Mouse (Mus musculus): ENCODE results near the gene Kras.

Kras gene

DNA sequence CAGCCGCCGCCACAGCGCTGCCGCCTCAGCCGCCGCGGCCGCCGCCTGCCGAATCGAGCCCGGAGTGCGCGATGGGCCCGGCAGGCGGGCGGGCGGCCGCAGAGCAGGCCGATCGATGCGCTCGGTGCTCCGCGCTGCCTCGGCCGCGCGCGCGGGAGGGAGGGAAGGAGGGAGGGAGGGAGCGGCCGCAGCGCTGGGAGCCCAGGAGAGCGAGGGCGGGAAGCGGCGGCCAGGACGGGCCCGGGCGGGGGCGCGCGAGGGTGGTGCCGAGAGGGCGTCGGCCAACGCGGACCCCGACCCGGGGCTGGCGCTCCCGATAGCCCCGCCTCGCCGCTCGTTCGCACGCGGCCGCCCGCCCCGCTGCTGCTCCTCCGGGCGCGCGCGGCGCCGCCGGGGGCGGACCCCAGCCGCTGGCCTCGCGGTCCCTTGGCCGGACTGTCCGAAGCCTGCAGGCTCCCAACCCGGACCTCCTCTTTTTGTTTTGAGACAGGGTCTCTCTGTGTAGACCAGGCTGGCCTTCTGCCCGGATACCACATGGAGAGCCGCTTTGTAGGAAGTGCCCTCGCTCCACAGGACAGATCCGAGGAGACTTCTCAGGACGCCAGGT lies at the start of gene Kras:
Kras (minus strand) TSS at position 55 of the 607 bp plus-strand sequence.
- peak; percentile 93 for DNase-seq (ENCODE audit: low read depth)

DNA sequence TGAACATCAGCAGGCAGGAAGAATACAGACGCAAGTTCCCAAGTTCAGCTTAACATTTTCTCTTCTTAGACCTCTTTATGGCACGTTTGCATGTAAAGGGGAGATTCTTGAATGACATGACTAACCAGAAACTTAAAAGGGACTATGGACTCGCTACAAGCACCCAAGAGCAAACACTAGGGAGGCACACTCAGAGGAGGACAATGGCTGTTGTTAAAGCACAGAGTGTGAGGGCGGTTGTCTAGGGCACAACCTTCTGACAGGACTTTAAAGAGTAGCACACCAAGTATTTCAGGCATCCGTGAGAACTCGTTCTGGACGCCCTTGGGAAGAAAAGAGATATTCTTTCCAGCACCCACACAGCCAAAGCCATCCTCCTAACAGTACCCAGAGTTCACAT lies 47.6 kb upstream of the Kras start:
- DNase-seq (ENCODE audit: low read depth) = no peak

DNA sequence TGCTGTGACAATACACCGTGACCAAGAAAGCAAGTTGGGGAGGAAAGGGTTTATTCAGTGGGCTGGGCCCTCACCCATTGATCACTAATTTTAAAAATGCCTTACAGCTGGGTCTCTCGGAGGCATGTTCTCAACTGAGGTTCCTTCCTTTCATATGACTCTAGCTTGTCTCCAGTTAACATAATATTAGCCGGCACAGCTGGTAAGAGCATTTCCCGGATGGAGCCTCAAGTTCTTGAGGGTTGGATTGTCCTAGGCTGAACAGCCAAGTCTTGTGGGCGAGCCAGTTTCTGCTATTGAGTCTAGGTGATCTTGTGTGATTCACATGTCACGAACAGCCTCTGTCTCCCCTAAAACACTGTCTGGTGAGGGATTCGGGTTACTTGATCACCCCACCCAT lies 46.9 kb upstream of the Kras start:
- DNase-seq (ENCODE audit: low read depth) = no peak

DNA sequence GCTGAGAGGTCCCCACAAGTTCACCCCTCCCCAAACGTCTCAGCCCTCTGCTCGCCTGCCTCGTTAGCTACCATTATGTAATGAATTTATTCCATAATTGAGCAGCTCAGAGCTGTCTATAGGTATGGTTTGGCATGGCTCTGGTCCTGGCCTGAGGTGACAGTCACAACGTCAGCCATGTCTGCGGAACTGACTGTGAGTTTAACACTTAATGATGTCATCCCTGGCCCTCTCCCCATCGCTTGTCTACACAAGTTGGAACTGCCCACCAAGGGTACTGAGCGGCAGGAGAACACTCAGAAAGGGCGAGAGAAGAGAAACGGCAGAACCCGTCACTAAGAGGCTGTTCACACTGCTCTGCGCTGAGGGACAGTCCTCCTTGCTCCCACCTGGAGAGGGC lies 45.1 kb upstream of the Kras start:
- DNase-seq (ENCODE audit: low read depth) = no peak

DNA sequence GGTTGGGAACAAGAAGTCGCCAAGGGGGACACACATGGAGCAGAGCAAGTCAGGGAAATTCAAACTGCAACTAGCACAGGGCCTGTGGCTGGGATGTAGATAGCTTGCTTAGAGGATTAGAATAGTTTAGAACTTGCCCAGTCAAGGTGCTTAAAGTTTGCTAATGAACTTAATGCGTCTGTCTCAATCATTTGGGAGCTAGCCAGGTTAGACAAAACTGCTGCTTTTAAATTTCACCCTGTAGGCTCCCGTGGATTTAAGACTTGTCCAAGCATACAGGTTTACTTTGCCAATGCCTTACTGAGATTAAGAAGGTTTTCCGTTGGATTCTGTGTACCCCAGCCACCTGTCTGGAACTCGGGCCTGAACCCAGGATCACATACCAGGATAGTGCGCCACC lies 43.1 kb upstream of the Kras start:
- no peak for DNase-seq (ENCODE audit: low read depth)

DNA sequence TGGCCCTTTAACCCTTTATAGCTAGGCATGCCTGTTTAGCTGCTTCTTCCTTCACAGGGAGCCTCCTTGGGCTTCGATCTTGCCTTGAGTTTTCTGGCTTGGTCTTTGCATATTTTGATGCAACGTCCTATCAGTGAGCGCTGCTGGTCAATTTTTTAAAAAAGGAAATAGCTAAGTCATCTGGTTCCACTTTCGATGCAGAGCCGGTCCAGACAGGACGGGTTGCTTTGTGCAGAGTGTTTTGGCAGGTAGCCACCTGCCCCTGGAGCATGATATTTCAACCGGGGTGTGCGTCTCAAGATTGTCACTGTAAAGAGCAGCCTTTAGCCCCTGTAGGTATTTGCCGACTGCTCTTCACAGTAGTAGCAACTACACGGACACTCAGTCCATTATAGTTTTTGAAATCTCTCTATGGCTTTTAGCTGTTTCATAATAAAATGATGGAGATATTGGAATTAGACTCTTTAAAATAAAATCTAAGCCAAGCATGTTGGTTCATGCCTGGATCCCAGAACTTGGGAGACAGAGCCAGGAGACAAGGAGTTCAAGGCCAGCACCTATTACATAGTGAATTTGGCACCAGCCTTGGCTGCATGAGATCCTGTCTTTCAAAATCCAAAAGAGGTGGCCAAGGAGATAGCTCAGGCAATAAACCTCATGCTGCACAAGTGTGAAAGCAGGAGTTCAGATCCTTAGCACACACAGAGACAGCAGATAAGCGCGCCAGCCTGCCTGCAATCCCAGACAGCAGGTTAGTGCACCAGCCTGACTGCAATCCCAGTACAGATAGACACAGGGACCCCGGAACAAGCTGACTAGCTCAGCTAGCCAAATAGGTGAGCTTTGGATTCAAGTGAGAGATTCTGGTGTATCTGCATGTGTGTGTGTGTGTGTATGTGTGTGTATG lies 41.6 kb upstream of the Kras start:
- no peak for DNase-seq (ENCODE audit: low read depth)

DNA sequence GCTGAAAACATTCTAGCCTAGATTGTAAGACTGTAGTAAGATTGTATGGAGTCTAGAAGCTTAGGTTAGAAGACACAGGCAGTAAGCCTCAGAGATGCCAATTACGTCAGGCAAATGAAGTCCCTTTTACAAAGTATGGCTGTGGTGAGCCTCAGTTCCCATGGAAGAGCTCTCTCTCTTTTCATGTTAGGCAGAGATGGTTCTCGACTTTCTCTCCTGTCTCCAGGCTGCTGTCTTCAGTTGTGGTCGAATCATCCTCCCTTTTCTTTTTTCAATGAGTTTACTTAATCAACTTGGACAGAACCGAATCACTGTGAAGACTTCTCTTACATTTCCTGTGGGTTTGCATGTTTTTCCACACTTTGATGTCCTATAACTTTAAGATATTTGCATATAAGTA lies 35.6 kb upstream of the Kras start:
- DNase-seq (ENCODE audit: low read depth) = no peak

DNA sequence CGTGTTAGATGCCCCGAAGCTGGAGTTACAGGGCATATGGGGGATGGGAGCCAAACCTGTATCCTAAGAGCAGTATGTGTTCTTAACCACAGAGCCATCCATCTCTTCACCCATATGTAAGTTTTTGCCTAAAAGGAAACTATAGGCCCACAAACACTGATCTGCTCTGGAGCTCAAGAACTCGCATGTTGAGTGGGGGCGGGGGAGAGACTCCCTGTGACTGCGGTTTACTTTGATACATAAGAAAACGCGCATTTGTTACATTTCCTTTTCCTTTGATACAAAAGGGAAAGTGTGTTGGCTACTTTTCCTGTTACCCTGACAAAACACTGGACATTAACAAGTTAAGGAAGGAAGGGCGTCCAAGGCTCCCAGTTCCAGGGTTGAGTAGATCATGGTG lies 34.2 kb upstream of the Kras start:
- DNase-seq (ENCODE audit: low read depth) = peak; percentile 25

DNA sequence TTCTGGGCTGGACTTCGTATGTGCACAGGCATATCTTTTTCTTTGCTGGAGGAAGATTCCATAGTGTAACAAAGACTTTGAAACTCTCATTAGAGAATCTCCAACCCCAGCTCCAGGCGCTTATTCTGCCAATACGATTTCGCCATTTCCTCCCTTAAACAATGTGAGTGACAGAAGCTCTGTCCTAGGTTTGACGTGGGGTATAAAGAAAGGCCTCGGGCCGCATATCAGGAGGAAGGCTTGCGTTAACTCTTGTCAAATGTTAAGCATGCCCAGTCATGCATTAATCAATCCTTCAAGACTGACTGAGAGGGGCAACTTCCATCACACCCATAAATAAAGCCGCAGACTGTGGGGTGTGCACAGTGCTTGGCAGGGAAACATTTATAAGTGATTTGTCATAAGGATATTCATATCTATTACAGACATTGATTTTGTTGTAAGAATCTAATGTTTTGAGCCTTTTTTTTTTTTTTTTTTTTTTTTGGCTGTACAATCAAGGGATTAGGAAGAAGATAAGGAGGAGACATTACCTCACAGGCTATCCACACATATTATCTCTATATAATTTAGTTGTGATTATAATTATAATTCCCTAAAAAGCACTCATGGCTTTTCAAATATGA lies 27.2 kb upstream of the Kras start:
- DNase-seq (ENCODE audit: low read depth) = no peak

DNA sequence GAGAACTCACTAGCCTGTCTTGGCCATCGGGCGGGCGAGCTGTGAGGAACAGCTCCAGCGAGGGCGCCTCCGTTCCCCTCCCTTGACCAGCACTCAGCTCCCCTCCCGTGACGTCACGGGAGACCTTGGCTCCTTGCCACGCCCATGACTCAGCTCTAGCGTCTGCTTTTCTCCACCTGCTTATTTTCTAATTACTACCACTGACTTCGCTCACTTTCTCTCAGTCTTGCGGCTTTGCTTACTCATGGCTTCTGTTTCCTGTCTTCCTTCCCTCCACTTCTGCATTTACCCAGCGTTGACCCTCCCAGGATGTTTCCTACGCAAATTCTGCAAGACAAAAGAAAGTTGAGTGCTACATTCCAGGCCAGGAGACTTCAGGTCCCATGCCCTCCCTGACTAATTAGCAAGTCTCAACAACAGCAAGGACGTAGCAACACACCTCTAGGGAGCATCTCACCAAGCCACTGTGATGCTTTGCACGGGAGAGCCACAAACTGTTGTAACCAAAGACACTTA lies 26.3 kb upstream of the Kras start:
- DNase-seq (ENCODE audit: low read depth) = peak; percentile 80

DNA sequence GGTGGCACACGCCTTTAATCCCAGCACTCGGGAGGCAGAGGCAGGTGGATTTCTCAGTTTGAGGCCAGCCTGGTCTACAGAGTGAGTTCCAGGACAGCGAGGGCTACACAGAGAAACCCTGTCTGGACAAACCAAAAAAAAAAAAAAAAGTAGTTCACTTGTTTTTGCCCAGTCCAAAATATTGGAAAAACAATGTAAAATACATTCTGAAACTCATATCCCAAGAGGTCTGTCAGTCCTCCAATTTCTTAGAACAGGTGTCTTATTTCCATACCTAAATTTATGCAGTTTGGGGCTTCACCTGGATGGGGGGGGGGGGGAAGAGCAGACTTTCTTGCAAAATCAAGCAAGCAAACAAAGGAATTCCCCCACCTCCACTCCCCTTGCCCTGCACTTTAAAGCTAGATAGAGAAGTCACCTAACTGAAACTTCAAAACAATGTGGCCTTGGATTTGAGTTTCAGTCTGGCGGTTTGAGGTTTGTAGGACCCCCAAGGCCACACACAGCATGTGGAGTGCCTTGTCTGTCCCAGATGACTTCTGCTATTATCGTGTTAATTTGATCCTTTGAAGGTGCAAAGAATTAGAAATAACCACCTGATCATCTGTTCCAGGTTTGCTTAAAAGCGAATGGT lies 25.7 kb upstream of the Kras start:
- DNase-seq (ENCODE audit: low read depth) = peak; percentile 74

DNA sequence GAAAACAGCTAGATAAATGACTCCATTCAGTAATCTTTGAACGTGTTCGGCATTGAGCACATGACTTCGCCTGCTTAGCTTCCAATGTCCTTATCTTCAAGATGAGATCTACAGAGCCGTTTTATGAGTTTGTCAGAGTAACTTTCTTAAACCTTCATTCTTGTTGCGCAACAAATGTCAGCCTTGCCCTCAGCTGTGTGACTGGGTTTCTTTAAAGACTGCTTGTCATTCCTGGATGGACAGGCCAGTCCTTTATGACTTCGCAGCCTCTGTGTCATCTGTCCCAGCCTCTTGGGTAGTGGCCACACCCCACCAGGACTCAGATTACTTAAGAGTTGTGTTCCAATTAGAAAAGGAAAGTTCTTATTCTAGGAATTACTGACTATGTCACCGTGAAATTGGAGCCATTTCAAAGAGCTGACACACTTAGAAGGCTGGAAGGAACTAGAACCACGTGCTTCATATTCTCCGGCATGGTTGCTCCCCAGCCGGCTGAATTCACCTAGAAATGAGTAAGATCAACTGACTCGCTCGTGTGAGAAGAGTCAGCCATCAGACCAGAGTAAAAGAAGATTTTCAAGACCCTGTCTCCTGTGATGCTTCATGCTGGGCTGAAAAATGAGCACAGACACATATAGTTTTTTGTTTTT lies 24.1 kb upstream of the Kras start:
- no peak for DNase-seq (ENCODE audit: low read depth)

DNA sequence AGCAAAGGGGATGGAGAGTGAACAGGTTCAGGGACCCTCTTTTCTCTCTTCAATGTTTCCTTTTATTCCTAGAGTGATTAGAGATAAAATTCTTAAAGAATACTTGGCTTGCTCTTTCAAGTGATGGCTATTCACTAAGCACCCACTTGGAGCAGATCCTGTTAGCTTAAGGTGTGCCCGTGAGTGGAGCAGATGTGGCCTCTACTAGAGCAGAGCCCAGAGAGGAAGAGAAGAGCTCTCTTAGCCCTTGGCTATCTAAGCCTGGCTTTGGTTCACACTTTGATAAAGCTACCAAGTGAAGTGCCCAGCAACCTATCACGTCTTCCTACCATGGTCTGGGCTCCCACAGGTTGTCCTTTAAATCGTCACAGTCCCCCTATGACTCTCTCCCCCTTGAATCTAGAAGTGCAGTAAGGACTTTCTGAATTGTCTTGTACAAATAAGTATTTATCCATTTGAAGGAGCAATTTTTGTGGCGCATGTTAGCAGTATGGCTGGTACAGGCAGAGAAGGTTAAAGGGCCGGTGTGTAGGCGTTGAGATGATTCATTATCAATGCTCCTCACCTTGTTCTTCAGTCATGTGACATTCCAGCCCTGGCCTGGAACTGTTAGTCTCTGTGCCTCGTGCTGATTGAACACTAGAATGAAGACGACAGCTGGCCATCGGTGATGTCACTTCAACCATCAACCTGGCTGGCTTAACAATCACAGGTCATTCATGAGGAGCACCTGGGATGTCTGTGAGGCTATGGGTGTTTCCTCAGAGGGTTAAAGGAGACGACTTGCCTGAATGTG lies 22.3 kb upstream of the Kras start:
- DNase-seq (ENCODE audit: low read depth) = no peak

DNA sequence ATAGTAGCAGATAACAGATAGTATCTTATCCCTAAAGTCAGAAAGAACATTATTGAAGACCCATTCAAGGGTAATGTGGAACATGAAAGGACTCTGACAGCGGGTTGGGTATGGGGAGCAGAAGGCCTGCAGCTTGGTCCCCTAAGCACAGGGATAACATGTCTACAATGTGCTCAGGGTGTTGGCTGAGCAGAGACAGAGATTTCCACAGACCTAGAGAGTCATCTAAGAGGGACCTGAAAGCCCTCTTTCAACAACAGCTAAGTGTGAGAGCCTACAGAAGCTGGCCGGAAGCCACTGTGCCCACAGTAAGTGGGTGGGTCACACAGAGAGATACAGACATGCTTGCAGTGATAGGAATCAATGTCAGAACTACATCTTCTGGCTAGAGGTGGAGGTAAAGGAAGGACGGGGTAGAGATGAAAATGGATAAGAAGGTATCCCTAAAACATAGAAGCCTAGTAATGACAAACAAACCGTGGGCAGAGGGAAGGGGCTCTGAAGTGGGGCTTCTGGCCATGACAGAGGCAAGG lies 19.3 kb upstream of the Kras start:
- DNase-seq (ENCODE audit: low read depth) = no peak

DNA sequence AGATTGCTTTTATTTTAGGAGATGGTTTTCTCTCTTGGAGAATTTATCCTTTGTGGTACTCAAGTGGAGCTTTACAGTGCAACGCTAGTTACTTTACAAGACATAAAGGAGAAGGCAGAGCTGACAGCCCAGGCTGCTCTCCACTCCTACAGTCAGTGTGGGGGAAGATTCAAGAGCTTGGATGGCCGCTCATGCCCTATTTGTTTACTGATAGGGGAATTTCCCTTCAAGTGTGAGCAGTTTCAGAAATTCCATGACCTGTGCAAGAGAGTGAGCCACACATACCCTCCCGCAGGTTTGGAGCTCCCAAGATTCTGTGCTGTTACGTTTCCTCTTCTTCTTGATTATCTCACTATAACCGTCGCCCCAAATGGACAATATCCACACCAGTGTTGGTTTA lies 17.7 kb upstream of the Kras start:
- no peak for DNase-seq (ENCODE audit: low read depth)

DNA sequence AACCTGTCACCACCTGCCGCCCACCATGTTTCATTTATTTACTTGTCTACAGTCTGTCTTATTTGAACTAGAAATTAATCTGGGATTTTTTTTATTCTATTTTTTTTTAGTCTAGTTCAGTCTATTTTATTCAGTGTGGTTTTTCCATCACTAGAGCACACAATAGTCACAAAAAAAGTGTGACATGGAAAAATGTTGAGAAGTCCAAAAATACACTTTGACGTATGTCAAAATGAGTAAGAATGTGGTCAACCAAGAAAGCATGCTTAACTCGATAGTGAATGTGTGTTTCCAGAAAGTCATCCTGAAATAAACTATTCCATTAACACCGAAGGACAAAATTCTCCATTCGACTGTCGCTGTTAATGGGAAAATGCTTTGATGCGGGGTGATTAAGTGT lies 12.3 kb upstream of the Kras start:
- DNase-seq (ENCODE audit: low read depth) = no peak

DNA sequence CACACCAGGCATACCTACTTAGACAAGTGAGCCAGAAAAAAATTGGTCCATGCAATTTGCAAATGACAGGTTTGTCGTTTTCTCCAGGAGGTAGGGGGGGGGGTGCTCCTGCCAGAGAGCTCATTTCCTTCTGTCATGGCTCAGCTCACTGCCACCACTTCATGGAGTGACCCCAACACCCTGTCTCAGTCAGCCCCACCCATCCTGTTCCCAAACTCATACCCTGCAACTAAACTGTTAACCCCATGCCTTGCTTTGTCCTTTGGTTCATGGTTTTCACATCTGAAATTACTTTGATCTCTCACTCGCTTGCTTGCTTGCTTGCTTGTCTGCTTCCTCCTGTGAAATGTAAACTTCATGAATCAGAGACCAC lies 6.6 kb upstream of the Kras start:
- no peak for DNase-seq (ENCODE audit: low read depth)

DNA sequence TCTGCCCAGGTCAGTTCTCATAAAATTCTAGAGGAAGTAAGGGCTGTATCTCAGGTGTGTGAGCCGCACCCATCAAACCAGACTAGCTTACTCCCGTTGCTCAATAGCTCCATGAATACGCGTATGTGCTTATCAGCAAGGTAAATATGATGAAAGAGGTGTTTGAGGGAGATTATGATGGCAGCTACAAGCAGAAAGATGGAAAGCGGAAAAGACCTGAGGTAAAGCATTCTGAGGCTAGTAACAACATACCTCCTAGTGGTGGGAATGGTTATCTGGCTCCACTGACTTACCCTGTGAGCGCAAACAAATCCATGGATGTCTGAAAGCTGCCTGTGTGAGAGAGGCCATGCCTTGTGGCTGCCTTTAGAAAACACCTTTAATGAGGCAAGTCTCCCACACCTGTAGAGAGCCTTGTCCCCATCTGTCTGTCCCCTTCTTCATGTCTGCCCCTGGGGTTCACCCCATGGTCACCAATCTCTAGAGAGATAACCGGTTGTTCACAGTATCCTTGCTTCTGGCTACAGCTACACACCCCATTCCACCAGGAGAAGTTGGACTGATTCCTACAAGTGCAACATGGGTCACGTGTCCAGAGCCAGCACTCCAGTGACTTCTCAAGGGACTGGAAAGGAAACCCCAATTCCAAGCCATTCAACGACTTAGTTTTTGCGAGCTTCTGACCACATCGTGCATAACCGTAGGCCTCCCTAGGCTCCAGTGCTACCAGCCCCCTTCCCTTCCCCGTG lies 6.1 kb upstream of the Kras start:
- DNase-seq (ENCODE audit: low read depth) = no peak

DNA sequence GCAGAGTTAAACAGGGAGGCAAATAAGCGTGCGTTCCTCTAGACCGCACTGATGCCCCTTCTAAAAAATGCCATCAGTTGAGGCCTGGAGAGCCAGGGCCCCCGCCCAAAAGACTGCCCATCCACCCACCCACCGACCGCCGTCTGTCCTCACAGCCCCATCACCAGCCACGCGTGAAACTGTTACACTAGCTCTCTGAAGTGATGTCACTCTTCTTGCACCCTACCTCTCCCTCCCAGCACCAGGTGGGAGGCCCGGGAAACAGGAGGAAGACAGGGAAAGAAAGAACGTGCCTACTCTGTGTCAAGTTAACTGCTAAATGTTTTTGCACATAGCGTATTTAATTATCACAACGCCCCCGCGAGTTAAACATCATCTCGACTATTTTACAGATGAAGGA lies 781 bp upstream of the Kras start:
- no peak for DNase-seq (ENCODE audit: low read depth)
